Mouse (Mus musculus): ENCODE data around the gene Sarm1. TPM values are rescaled to one million over a fixed set of nuclear protein-coding genes. Genes with fewer than 3 reads are reported as not detected.

Gene Sarm1
- total and polyA plus RNA-seq, 3 experiments = 0.50 to 1.1 (median 0.55) TPM

- TF ChIP-seq MAX (IDR thresholded peaks at IDR 0.05; ENCODE audit: low read length) = peak; percentile 87
- TF ChIP-seq ZNF384 (IDR thresholded peaks at IDR 0.05; ENCODE audit: low read depth, low read length) = peak; percentile 29; the same call in 1 of the 2 replicates
- no peak for TF ChIP-seq EP300 (IDR thresholded peaks at IDR 0.05; ENCODE audit: low read length)
- TF ChIP-seq POLR2A (IDR thresholded peaks at IDR 0.05; ENCODE audit: low read depth, low read length) = peak; percentile 99
- TF ChIP-seq JUN (IDR thresholded peaks at IDR 0.05; ENCODE audit: insufficient read depth, low read depth, low read length) = no peak
- peak; percentile 87 for TF ChIP-seq HCFC1 (IDR thresholded peaks at IDR 0.05; ENCODE audit: low read depth, low read length)
- no peak for TF ChIP-seq RAD21 (IDR thresholded peaks at IDR 0.05; ENCODE audit: low read depth, low read length)
- no peak for TF ChIP-seq ZKSCAN1 (IDR thresholded peaks at IDR 0.05; ENCODE audit: borderline replicate concordance, low read depth, low read length)
- peak; percentile 89 for TF ChIP-seq USF1 (IDR thresholded peaks at IDR 0.05; ENCODE audit: low read depth, low read length)
- TF ChIP-seq GABPA (IDR thresholded peaks at IDR 0.05; ENCODE audit: insufficient replicate concordance, low read depth, low read length) = no peak
- TF ChIP-seq MAZ (IDR thresholded peaks at IDR 0.05; ENCODE audit: low read depth, low read length) = peak; percentile 81; the same call in 1 of the 2 replicates
- peak; percentile 30; the same call in 1 of the 2 replicates for TF ChIP-seq CHD2 (IDR thresholded peaks at IDR 0.05; ENCODE audit: low read length)
- TF ChIP-seq NRF1 (IDR thresholded peaks at IDR 0.05; ENCODE audit: low read depth, low read length) = peak; percentile 55
- peak; percentile 88 for TF ChIP-seq MXI1 (IDR thresholded peaks at IDR 0.05; ENCODE audit: low read depth, low read length)
- no peak for TF ChIP-seq JUND (conservative IDR thresholded peaks at IDR 0.05; ENCODE audit: low read depth, low read length)
- peak; percentile 92 for TF ChIP-seq SIN3A (IDR thresholded peaks at IDR 0.05; ENCODE audit: low read length)
- peak; percentile 98 for TF ChIP-seq ZMIZ1 (IDR thresholded peaks at IDR 0.05; ENCODE audit: low read depth, low read length)
- peak; percentile 77 for TF ChIP-seq USF2 (conservative IDR thresholded peaks at IDR 0.05; ENCODE audit: low read depth, low read length)
- 0 out of 2 replicates have a peak, but pooled peaks have one; percentile 70 for TF ChIP-seq KAT2A (IDR thresholded peaks at IDR 0.05; ENCODE audit: insufficient replicate concordance, low read length)
- peak; percentile 63; the same call in 1 of the 2 replicates for TF ChIP-seq UBTF (IDR thresholded peaks at IDR 0.05; ENCODE audit: low read depth, low read length)
- TF ChIP-seq TCF12 (IDR thresholded peaks at IDR 0.05; ENCODE audit: low read depth, low read length) = peak; percentile 95
- TF ChIP-seq E2F4 (IDR thresholded peaks at IDR 0.05; ENCODE audit: insufficient replicate concordance, low read depth, low read length) = no peak
- TF ChIP-seq CHD1 (IDR thresholded peaks at IDR 0.05; ENCODE audit: low read depth, low read length) = no peak
Measured at GRCm38 (mm10) chr11:78512025-78512957, 14.7 kb upstream of the Sarm1 start, which contains the start of the genes Tmem199 and Poldip2 (continued).

DNA sequence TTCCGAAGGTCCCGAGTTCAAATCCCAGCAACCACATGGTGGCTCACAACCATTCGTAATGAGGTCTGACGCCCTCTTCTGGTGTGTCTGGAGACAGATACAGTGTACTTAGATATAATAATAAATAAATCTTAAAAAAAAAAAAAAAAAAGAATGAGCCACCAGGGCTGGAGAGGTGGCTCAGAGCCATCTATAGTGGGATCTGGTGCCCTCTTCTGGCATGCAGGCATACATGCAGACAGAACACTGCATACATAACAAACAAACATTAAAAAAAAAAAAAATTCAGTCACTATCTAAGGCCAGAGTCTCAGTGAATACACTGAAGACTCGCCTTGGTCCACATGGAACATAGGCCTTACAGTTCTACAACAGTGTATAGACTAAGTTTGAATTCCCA is 11.6 kb upstream of the Sarm1 start:
- H3K9me3 ChIP-seq (replicated peaks; ENCODE audit: low read length) = no peaks in the 10 kb centered on the region
- TF ChIP-seq ZNF384 (IDR thresholded peaks at IDR 0.05; ENCODE audit: low read depth, low read length) (peak; percentile 92), MAFK (IDR thresholded peaks at IDR 0.05; ENCODE audit: insufficient replicate concordance, low read length) (no peak), CTCF (conservative IDR thresholded peaks at IDR 0.05 in 1 of 2, IDR thresholded peaks at IDR 0.05 in 1 of 2; ENCODE audit: low read depth in 2 of 2, low read length in 2 of 2) (peak; percentile 42 to 72; a peak in 3 of 4 replicates), NELFE (IDR thresholded peaks at IDR 0.05; ENCODE audit: low read depth, low read length) (no peak), JUND (conservative IDR thresholded peaks at IDR 0.05; ENCODE audit: low read depth, low read length) (no peak), MYC (IDR thresholded peaks at IDR 0.05; ENCODE audit: low read depth, low read length) (no peak), SMC3 (IDR thresholded peaks at IDR 0.05; ENCODE audit: low read depth, low read length) (peak; percentile 54), RAD21 (IDR thresholded peaks at IDR 0.05; ENCODE audit: low read depth, low read length) (peak; percentile 46)
- peaks cover 25% of the 10 kb centered on the region for H3K79me2 ChIP-seq (replicated peaks; ENCODE audit: control insufficient read depth, extremely low read depth, insufficient read depth, poor library complexity, severe bottlenecking)
- H3K36me3 ChIP-seq (replicated peaks in 1 of 2; ENCODE audit: control insufficient read depth in 1 of 2, insufficient read depth in 1 of 2, low read length in 1 of 2) = peaks cover 41 to 65% of the 10 kb centered on the region in 2 experiments
- H3K4me3 ChIP-seq (replicated peaks in 1 of 3; ENCODE audit: low read depth in 2 of 3, low read length in 2 of 3, poor library complexity in 1 of 3) = no peak overlapping the region
- H3K4me1 ChIP-seq (ENCODE audit: control insufficient read depth in 1 of 2, insufficient read depth in 2 of 2) = peaks cover 0 to 21% of the 10 kb centered on the region in 2 experiments; a peak in 2 of 4 replicates
- dilution Hi-C loops (cut with MboI; ENCODE audit: extremely low pct_ligation_motif_present, extremely low pct_unique_long_range_greater_than_20kb, low sequenced_read_pairs) (no loop called here), in situ Hi-C loops (cut with MboI; ENCODE audit: low pct_ligation_motif_present, low pct_unique_long_range_greater_than_20kb, low sequenced_read_pairs) (no loop called here)
- H3K27me3 ChIP-seq (replicated peaks) = no peaks in the 10 kb centered on the region
- peak; percentile 69 for DNase-seq (ENCODE audit: extremely low read depth)
- H3K27ac ChIP-seq (ENCODE audit: insufficient read depth, low read depth) = no peak overlapping the region
- H3K4me2 ChIP-seq (ENCODE audit: insufficient read depth, low read depth, poor library complexity, severe bottlenecking) = no peak overlapping the region
- H3K9ac ChIP-seq (ENCODE audit: insufficient read depth, low read depth) = no peak overlapping the region

Data from CH12.LX (cell line).